Mouse (Mus musculus): Measurements from ENCODE around the gene Fam32a. TPM values are rescaled to one million over a fixed set of nuclear protein-coding genes. Genes with fewer than 3 reads are reported as not detected.

The Fam32a gene
- total RNA-seq, 2 experiments from 2014 or later = 50.5 to 53.2 TPM

DNA sequence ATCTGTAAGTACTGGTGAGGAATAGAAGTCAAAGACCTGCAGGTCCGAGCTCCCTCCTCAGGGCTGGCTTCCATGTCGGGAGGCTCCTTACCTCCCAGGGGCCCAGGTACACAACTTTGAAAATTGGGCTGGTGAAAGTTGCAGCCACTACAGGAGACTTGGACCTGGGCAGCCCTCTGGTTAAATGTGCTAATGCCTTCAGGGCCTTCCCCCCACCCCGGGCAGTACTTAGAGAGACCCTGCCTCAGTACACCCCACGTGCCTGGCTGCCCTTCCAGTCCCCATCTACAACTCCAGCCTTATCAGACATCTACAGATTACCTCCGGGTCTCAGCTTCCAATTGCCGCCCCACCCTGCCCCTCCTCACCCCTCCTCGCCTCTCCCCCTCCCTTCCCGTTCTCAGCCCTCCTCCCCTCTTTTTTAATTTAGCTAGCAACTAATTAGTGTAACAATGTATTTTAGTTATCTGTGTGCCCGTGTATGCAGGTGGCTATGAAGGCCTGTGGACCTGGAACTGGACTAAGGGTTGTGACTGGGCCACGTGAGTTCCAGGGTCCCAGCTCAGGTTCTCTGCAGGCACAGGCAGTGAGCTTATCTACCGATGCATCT lies 51.6 kb downstream of the Fam32a start:
- intact Hi-C loops (cut with DNase I) = no loop called here

DNA sequence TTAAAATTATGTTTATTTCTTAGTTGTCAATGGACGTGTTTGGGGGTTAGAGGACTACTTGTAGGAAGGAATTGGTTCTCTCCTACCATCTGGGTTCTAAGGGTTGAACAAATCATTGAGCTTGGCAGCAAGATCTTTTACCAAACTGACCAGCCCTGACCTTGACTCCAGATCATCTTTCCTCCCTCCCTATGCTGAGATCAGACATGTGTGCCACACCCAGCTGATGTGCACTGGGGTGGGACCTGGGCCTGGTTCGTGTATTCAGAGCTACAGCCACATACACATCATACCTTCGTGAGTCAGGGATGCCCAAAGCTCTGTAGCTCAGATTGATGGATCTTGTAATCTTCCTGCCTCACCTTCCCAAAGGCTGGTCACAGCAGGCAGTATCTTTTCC lies 52.2 kb downstream of the Fam32a start:
- intact Hi-C loops (cut with DNase I) = no loop called here
- DNase-seq (ENCODE audit: low spot score in 2 of 2) = no peak

More for the DNA sequence above, 51.6 kb downstream of the Fam32a start:
- no peak for DNase-seq (ENCODE audit: low spot score in 2 of 2)

DNA sequence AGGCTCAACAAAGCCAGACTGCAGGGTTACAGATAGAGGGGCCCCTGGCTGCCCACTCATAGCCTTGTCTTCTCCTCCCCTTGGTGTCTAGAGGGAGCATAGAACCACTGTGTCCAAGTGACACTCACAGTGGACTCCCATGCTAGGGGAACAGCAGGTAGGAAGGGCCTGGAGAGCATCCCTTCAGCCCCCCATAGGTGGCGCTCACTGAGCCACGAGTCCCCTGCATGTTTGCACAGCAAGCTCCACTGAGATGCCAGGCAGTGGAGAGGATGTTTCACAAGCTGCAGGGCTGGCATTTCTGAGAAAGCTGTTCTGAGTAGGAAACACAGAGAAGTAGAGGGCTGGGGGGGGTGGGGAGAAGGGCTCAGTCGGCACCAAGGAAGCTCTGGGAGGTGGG lies 52.8 kb downstream of the Fam32a start:
- intact Hi-C loops (cut with DNase I) = no loop called here
- peak; percentile 73 to 81 for DNase-seq (ENCODE audit: low spot score in 2 of 2)

DNA sequence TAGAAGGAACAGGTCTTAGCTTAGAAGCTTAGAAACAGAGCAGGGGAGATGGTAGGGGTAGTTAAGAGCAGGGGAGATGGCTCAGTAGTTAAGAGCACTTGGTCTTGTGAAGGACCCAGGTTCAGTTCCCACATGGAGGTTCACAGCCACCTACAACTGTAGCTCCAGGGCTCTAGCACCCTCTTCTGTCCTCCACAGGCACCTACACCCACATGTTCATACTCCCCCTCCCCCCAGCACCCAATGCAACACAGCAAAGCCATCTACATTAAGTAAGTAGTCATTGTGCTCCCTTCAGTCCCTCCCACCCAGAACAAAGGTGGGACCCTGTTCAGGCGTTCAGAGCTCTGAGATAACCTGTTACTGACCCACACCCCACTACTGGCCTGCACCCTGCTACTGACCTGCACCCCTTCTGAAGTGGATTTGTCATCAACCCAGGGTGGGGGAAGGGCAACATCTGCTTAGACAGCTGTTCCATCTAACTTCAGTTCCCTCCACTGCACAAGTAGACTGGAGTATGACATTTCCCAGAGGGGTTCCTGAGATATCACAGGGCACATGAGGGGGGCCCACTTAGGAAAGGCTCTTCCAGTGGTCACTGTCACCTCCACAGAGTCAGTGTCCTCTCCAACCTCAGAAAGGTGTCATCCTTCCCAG lies 53.7 kb downstream of the Fam32a start:
- no peak for DNase-seq (ENCODE audit: low spot score in 2 of 2)
- intact Hi-C loops (cut with DNase I) = no loop called here

DNA sequence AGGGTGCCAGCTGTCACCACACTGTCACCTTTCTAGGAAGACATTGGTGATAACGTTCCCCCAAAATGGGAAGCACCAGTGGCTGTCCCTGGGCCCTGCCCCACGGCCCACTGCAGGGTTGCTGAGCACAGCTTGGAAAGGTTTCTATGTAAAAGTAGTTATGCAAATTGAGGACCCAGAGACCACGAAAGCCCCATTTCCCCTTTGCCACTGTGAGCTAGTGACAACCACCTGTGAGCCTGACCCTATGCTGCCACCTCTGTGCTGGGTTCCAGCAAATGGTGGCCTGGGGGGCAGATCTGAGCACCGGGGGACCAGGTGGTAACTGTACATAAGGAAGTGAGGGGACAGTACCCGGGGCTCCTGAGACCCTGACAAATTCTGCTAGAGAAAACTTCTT lies 54.3 kb downstream of the Fam32a start:
- intact Hi-C loops (cut with DNase I) = no loop called here
- no peak for DNase-seq (ENCODE audit: low spot score in 2 of 2)

Other genes with a start within 250 kb of the Fam32a start
- not detected for gene Cyp4f18, start 210.1 kb upstream of the Fam32a start, total RNA-seq (2021)
- not detected for gene Olfr372, start 178.5 kb upstream of the Fam32a start, total RNA-seq (2021)
- not detected for gene Olfr373, start 136.6 kb upstream of the Fam32a start, total RNA-seq (2021)
- not detected for gene Olfr374, start 112.7 kb upstream of the Fam32a start, total RNA-seq (2021)
- 10 to 100 TPM; 36.7 to 37.5 TPM for gene Tpm4, start 84.8 kb upstream of the Fam32a start, total RNA-seq (2021)
- gene Rab8a, start 58.5 kb upstream of the Fam32a start, total RNA-seq (2021) = 10 to 100 TPM; 38.4 to 46.3 TPM
- not detected for gene Hsh2d, start 30.1 kb upstream of the Fam32a start, total RNA-seq (2021)
- gene Cib3, start 6.9 kb upstream of the Fam32a start, total RNA-seq (2021) = not detected
- not detected for gene Gm11034, start 6.1 kb upstream of the Fam32a start, total RNA-seq (2021)
- gene Ap1m1, start 20.3 kb downstream of the Fam32a start, total RNA-seq (2021) = 100 to 1,000 TPM; 100 to 104 TPM
- gene Gm10282, start 85.5 kb downstream of the Fam32a start, total RNA-seq (2021) = 1 to 10 TPM; 5.1 to 8.7 TPM
- gene Klf2, start 99.3 kb downstream of the Fam32a start, total RNA-seq (2021) = 10 to 100 TPM; 16.6 to 21.2 TPM
- gene Eps15l1, start 201.7 kb downstream of the Fam32a start, total RNA-seq (2021) = 10 to 100 TPM; 63.3 to 69.5 TPM
- gene Calr3, start 224.1 kb downstream of the Fam32a start, total RNA-seq (2021) = 1 to 10 TPM in 1 of 2 experiments, under 1 TPM in 1; 0.86 to 1.2 TPM
- 10 to 100 TPM; 11.4 to 12.6 TPM for gene 1700030K09Rik, start 224.2 kb downstream of the Fam32a start, total RNA-seq (2021)

Data from left cerebral cortex, postnatal 14 days (tissue).